Mouse (Mus musculus): ENCODE measurements around the gene Olfr613.
"Not testable (repeated sequence)": the region's sequence is repeated elsewhere in the genome, so short reads cannot be mapped to it uniquely, and the experiment has no call there.

Gene Olfr613

DNA sequence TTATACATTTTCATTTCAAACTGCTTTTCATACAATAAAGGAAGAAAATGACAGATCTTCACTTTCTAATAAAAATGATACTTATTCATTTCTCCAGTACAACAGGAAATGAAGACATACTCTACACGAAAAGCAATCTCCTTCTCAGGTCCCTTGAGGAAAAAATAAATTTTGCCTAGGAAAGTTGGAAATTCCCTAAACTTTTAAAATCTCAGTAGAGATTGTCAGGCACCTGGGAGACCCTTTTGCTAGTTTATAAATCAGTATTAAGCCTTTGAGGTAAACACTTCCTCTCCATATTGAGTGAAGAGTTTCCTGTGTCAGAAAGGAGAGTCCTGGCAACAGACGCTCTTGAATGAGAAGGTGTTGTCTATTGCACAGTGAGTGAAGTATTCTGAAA is at the start of gene Olfr613:
TSS of gene Olfr613 (plus strand) at position 301 of the 400 bp plus-strand sequence.
- DNase-seq (ENCODE audit: low spot score in 2 of 2) = no peak

DNA sequence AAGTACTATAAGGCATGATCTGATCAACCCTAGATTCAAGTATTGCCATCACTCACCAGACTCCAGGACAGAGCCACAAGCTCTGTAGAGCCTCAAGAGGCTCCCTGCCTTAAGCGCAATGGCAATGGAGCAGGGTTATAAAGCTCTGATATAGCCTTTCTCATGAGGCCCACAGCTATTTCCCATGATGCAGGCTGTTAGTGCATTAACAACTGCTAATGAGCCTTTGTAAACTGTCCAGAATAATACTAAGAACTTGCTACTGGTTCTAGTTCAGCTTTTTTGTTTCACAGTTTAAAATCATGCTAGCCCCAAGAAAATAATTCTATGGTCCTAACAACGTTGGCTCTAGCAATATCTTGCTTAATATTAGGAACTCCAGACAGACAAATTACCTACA is 35.9 kb upstream of the Olfr613 start, which contains the start of gene Olfr610:
TSS of gene Olfr610 (minus strand) at position 101 of the 400 bp plus-strand sequence.
- no peak for DNase-seq (ENCODE audit: low spot score in 2 of 2)

DNA sequence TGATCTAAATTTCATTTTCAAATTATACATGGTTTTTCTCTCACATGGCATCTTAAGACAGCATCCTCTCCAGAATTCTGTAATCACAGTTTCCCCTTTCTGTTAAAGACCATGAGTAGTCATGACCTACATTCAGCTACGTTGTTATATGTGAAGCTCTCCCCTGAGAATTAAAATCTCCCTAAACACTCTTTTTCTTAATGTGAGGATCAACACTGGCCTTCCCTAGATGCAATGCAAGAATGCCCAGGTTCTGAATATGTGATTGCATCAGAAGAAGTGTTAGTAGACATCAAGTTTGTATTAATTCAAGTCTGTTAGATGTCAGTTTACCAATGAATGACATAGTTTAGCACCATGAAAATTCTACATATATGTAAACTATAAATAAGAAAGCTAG is 27.1 kb upstream of the Olfr613 start, which contains the start of gene Olfr611:
TSS of gene Olfr611 (minus strand) at position 101 of the 400 bp plus-strand sequence.
- DNase-seq (ENCODE audit: low spot score in 2 of 2) = not testable (repeated sequence)

DNA sequence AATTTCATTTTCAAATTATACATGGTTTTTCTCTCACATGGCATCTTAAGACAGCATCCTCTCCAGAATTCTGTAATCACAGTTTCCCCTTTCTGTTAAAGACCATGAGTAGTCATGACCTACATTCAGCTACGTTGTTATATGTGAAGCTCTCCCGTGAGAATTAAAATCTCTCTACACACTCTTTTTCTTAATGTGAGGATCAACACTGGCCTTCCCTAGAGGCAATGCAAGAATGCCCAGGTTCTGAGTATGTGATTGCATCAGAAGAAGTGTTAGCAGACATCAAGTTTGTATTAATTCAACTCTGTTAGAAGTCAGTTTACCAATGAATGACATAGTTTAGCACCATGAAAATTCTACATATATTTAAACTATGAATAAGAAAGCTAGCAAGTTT is 5.3 kb upstream of the Olfr613 start, which contains the start of gene Olfr612:
TSS of gene Olfr612 (minus strand) at position 101 of the 400 bp plus-strand sequence.
- not testable (repeated sequence) for DNase-seq (ENCODE audit: low spot score in 2 of 2)

DNA sequence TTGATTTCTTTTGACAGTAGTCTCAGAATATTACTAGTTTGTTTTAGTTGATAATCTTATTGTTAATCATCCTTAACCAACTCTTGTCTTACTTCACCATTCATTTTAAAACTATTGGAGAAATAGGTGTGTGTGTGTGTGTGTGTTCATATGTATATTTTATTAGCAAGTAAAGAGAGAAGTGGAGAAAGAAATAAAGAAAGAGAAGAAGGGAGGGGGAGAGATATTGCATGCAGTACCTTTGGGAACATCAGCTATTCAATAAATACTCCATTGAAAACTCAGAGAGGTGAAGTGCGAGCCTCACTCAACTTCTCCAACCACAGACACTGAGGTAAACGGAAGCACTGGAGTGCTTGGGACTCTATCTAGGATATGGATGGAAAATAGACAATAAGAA is 7.9 kb downstream of the Olfr613 start, which contains the start of gene Olfr615:
TSS of gene Olfr615 (plus strand) at position 301 of the 400 bp plus-strand sequence.
- no peak for DNase-seq (ENCODE audit: low spot score in 2 of 2)

DNA sequence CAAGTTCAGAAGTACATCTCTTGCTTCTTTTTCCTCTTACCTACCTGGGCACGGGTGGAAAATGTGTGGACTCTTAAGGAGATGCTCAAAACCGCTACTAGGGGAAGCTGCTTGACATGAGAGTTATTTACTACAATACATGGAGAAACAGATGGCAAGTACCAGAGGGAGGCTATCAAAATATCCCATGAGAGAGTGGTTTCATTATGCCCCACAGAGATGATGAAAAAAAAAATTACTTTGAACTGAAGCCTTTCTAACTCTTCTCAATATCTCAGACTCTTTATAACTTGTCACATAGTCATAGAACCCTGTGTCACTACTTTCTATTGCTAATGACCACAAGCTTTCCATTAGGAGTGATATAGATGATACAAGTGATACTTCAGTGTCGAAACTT is 21.2 kb downstream of the Olfr613 start, which contains the start of gene Olfr616:
TSS of gene Olfr616 (minus strand) at position 101 of the 400 bp plus-strand sequence.
- no peak for DNase-seq (ENCODE audit: low spot score in 2 of 2)

DNA sequence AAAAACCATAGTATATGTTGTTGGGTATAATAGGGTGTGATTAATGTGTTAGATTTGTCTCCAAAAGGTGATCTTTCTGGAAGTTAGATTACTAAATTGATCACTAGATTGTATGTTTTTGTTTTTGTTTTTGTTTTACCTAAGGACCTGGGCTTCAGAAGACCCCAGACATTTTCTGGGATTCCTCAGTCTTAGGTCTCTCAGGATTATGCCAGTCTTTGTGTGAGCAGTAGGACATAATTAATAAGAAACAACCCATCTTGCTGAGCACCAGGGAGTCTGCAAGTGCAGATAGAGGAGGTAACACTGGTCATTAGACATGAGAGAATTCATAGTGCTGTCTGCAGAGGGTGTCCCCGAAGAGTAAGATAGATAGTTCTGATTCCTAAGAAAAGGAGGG is 24.9 kb downstream of the Olfr613 start, which contains the start of gene Olfr617:
TSS of gene Olfr617 (plus strand) at position 301 of the 400 bp plus-strand sequence.
- DNase-seq (ENCODE audit: low spot score in 2 of 2) = no peak

DNA sequence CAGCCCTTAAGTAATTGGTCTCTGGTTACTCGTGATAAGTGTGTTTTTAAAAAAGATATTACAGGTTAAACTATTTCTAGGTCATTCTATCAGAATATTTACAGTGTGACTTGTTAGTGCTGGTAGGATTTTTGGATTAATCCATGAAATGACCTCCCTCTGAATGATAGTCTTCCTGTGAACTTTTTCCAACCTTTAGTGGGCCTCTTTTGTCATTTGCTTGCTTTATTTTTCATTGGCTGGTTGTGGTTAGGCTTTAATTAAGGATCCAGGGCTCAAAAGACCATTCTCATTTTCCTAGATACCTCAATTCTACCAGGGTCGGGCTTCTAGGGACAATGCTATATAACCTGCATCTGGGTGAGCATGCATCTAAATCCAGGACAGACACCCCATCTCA is 41.9 kb downstream of the Olfr613 start, which contains the start of gene Olfr618:
TSS of gene Olfr618 (plus strand) at position 301 of the 400 bp plus-strand sequence.
- DNase-seq (ENCODE audit: low spot score in 2 of 2) = no peak

DNA sequence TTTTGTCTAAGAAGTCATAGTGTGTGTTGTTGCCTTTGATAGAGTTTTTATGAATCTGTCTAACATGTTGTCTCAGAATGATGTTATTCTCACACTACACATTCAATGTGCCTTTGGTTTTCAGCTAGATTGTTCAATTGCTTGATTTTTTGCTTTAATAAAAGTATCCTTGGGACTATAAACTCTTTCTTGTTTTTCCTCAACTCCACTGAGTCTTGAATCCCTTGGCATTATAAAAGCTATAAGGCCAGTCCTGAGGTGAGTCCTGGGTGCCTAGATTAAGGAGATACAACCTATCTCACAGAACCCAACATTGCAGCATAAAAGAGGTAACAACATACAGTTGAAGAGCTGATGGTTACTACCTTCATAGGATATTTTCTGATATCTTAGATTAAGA is 52.4 kb downstream of the Olfr613 start, which contains the start of gene Olfr619:
TSS of gene Olfr619 (plus strand) at position 301 of the 400 bp plus-strand sequence.
- DNase-seq (ENCODE audit: low spot score in 2 of 2) = no peak

Measured in frontal cortex, postnatal 36 days (tissue).